Mouse (Mus musculus) Patski (cell line): ENCODE data around the gene Acad12. TPM values are rescaled to one million over a fixed set of nuclear protein-coding genes. Genes with fewer than 3 reads are reported as not detected.

Experiments used
- ATAC-seq: fragments of 100-300 bp; one replicate; pipeline ENCODE4 v1.8.0; 2021
- CTCF ChIA-PET: fragments of 350-600 bp; sonication (Branson Sonifier 250); formaldehyde crosslinking; loops from one replicate; lab custom pipeline; 2022; ENCODE audit warnings: inconsistent platforms; lab: Charles Lee
- POLR2A ChIA-PET: fragments of 350-600 bp; sonication (Branson Sonifier 250); formaldehyde crosslinking; loops from one replicate; lab custom pipeline; 2022; ENCODE audit warnings: antibody characterized with exemption, inconsistent platforms; lab: Charles Lee
- DNase-seq: peaks from one replicate; pipeline ENCODE4 v3.0.0-alpha.2; 2011; ENCODE audit warnings: low read depth, low spot score
- H3K27me3 ChIP-seq: fragments of 371-371 bp; one replicate; pipeline ENCODE4 v1.5.1; 2021
- CTCF ChIP-seq: fragments of 100-300 bp; IDR thresholded peaks from one replicate; pipeline ENCODE4 v1.5.1; 2021
- in situ Hi-C: fragments of 300-500 bp; cut with MboI; formaldehyde crosslinking; loops from 3 replicates; pipeline ENCODE4 v1.11.1; 2018; ENCODE audit warnings: low pct_unique_long_range_greater_than_20kb, mixed read lengths
- polyA plus RNA-seq: library from polyadenylated mRNA; unstranded; gene quantifications from one replicate; pipeline ENCODE4 v1.2.3, GENCODE M21; 2021

Gene Acad12
- polyA plus RNA-seq, 1 experiment from 2014 or later = 29.8 TPM

DNA sequence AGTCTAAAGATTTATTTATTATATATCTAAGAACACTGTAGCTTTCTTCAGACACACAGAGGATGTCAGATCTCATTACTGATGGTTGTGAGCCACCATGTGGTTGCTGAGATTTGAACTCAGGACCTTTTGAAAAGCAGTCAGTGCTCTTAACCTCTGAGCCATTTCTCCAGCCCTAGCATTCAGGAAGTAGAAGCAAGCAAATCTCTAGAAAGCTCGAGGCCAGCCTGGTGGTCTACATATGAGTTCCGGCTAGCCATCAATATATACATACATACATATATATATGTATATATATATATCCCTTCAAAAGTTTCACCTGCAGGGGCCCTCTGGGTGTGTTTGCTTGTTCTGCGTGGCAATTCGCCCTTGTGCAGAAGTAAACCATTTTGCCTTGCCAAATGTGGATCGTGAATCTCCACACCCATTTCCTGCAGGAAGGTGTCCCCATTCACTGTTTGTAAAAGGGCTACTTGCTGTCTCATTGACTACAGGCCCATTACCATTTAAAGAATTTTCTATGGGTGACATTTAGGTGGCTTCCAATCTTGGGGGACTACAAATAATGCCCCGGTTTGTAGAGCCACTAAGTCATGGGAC is 23.9 kb downstream of the Acad12 start:
- TF ChIP-seq CTCF = no peak
- no peak for ATAC-seq
- no peaks in the 10 kb centered on the region for H3K27me3 ChIP-seq
- in situ Hi-C loops = loop anchor here (5.0 kb wide), 1 partner anchor 33 kb away; no protein-coding TSS in a partner anchor
- ChIA-PET POLR2A (interaction anchor here (0.9 kb wide), 1 partner anchor 23 kb away, joined by 3 read pairs; no protein-coding TSS in a partner anchor), CTCF (interaction anchor here (1.0 to 2.3 kb wide), 3 partner anchors 11 to 117 kb away, joined by 3 to 9 read pairs (median 4); no protein-coding TSS in a partner anchor)
- DNase-seq = no peak

DNA sequence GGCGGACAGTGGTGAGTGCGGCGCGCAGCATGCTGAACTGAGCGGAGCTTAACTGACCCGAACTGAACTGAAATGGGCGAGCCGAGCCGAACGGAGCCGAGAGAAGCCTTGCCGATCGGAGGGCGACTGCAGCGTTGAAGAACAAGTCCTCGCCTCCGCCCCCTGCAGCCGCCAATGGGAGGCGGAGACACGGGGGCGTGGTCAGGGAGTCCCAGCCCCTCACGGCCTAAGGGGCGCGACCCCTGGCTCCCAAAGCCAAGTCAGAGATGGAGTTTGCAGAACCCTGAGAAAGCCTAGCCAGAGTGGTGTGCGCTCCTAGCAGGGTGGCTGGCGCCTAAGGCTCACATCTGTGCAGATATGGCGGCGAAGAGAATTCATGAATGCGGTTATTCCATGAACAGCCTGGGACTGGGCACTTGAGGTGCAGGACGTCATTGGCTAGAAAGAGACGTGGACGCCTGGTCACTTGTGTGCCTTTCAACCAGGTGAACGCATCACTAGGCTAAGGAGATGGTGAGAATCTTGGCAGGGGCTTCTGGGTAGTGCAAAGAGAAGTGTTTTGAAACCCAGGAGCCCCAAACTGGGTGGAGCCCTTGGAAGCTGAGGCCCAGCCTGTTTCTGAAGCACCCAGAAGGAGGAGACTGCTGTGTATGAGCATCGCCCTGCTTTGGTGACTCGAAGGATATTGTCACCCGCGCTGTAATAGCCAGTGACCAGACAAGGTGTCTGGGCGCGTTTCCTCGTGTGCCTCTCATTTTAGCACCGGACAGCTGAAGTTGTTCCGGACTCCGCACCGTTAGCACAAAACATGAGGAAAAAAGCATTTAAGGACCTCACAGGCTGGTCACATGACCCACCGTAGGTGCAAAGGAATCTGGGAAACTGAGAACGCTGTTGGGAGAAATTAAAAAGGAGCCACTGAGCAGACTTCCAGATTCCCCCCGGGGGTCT is 25.0 kb downstream of the Acad12 start, which contains the start of gene Aldh2:
Gene Aldh2, minus strand, starts transcription at position 374 of the 951 bp plus-strand sequence.
- ChIA-PET POLR2A (interaction anchor here (1.4 to 1.5 kb wide), 2 partner anchors 9 to 48 kb away, joined by 3 to 5 read pairs; partner anchors contain the start of genes Adam1a and Gm42878), CTCF (interaction anchor here (0.9 to 2.3 kb wide), 8 partner anchors 9 to 116 kb away, joined by 3 to 9 read pairs (median 4); no protein-coding TSS in a partner anchor)
- no peak for TF ChIP-seq CTCF
- in situ Hi-C loops = no loop called here
- DNase-seq = peak; percentile 46
- no peaks in the 10 kb centered on the region for H3K27me3 ChIP-seq
- peak; percentile 77 for ATAC-seq

DNA sequence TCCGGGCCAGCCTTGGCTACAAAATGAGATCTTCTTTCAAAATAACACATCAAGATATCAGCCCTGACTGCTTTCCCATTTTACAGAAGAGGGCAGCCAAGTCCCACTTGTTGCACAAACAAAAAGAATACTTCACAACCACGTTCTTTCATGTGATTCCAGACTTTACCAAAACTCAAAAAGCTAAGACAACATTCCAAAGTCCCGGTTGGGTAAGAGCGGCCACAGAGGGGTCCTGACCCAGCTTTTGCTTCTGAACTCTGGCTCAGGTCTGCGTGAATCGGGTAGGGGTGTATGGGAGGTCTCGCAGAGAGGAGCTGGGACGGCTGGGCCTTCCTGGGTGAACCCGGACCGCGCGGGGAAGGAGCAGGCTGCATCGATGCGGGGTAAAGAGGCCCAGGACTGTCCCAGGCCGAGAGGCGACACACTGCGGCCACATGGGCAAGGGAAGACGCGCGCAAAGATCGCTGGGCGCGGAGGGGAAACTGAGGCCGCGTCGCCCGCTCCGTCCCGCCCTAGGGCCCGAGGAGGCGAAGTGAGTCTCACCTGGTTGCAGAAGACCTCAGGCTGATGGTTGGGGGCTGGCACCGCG is 25.8 kb downstream of the Acad12 start:
- ChIA-PET POLR2A (interaction anchor here (0.6 to 1.5 kb wide), 3 partner anchors 8 to 470 kb away, joined by 3 to 5 read pairs (median 3); partner anchors contain the start of genes Adam1a and Gm42878), CTCF (interaction anchor here (0.8 to 2.0 kb wide), 6 partner anchors 8 to 115 kb away, joined by 3 to 7 read pairs (median 3); no protein-coding TSS in a partner anchor)
- ATAC-seq (no peak), DNase-seq (no peak)
- in situ Hi-C loops = no loop called here
- no peak for TF ChIP-seq CTCF
- H3K27me3 ChIP-seq = no peaks in the 10 kb centered on the region

DNA sequence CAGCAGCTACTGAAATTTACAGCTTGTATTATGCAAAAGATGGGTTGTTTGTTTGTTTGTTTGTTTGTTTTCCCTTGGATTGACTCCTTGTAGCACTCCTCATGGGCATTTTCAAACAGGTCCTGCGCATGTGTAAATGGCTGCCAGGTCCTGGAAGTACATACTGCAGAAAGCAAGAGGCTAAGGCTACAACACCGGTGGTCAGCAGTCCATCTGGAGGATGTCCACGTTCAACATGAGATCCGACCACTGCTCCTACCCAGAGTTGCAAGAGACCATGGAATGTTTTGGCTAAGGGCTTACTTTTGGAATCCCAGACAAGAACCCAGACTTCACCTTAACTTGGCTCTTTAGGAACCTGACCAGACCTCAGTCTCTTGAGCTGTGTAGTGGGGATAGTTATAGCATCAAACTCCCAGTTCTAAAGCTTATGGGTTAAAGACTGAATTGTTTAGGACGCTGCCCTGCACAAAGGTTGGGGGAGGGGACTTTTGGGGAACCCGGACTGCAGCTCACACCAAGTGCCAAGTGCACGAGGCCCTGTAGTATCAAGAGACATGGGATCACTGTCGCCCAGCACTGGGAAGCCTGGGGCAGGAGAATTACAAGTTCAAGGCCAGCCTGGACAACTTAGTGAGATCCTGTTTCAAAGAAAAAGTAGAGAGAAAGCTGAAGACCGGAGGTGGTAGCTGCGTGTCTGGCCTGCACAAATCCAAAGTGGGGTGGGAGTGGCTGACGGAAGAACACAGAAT is 26.5 kb downstream of the Acad12 start:
- ATAC-seq (no peak), DNase-seq (no peak)
- in situ Hi-C loops = no loop called here
- ChIA-PET POLR2A (interaction anchor here (0.6 to 1.5 kb wide), 5 partner anchors 7 to 470 kb away, joined by 3 to 5 read pairs (median 3); partner anchors contain the start of genes Adam1a and Gm42878), CTCF (interaction anchor here (0.8 to 2.0 kb wide), 6 partner anchors 8 to 114 kb away, joined by 3 to 7 read pairs (median 3); no protein-coding TSS in a partner anchor)
- no peaks in the 10 kb centered on the region for H3K27me3 ChIP-seq
- no peak for TF ChIP-seq CTCF

DNA sequence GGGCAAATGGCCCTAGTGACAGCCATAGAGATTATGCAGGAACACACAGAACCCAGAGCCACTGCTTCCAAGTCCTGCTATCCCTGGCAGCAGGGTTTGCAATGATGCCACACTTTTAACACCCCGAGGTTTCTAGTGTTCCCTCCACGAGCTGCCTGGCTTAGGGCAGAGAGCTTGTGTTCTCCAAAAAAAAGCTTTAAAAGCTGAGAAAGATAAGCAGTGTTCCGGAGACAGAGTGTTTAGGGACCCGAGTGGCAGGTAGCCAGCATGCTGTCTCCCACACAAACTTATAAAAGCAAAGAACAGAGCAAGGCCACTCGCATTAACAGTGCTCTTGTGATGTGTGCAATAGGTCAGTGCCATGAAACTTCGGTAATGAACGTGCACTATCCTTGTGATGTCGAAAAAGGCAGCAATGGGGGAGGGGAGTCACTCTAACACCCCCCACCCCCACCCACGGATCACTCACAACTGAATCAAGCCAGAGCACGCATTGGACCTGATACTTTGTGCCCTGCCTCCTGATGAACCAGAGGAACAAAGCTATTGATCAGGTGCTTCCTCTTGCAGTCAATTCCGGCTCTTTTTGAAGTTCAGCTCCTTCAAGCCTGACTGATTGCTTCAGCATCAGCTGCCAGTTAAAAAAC is 27.2 kb downstream of the Acad12 start:
- in situ Hi-C loops = no loop called here
- ChIA-PET POLR2A (interaction anchor here (1.3 kb wide), 1 partner anchor 8 kb away, joined by 3 read pairs; no protein-coding TSS in a partner anchor), CTCF (interaction anchor here (0.8 to 2.0 kb wide), 3 partner anchors 8 to 15 kb away, joined by 4 to 7 read pairs (median 5); no protein-coding TSS in a partner anchor)
- no peak for TF ChIP-seq CTCF
- DNase-seq = no peak
- ATAC-seq = no peak
- H3K27me3 ChIP-seq = no peaks in the 10 kb centered on the region

DNA sequence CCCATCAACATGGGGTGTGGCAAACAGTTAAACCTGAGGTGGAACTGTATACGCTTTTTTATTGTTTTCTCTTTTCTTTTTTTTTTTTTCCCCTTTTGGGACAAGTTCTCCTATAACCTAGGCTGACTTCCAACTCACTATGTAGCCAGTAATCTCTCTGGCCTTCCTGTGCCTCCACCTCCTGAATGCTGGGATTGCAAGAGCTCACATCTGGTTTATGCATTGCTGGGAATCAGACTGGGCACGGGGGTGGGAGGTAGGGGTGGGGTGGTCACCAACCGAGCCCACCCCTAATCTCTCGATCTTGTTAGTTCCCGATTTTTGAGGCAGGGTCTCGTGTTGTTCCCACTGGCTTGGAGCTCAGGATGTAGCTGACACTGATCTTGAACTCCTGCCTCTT is 28.8 kb downstream of the Acad12 start:
- CTCF ChIA-PET = interaction anchor here (1.1 to 1.6 kb wide), 3 partner anchors 10 to 26 kb away, joined by 3 to 6 read pairs (median 3); no protein-coding TSS in a partner anchor
- no peak for TF ChIP-seq CTCF
- in situ Hi-C loops = no loop called here
- H3K27me3 ChIP-seq = no peaks in the 10 kb centered on the region
- POLR2A ChIA-PET = no interaction called here
- no peak for DNase-seq
- ATAC-seq = no peak

DNA sequence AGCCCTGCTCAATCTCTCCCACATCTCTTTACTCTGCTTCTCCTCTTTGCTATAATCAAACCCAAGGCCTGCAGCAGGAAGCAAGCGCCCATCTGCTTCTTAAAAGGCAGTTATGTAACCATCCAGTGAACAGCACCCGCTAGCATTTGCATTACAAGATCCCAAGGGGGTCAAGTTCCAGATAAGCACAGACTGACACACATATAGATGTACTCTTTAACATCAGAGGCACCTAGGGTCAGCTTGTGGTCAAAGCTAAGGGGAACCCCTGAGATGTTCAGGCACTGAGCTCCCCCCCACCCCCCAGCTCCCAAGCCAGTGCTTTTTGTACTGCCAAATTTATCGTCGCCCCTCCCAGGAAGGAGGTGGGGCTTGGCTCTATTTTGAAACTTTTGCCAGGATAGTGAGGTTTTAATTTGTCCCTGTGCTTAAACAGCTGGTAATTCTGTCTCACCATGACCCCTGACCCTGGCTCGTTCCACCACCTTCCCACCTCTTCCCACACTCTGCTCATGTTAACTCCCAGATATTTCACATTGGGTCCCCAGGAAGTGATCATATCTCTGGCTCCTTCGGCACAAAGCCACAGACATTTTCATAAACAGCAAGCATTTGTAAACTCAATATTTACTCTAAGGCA is 32.2 kb downstream of the Acad12 start:
- ChIA-PET POLR2A (no interaction called here), CTCF (interaction anchor here (0.9 to 1.9 kb wide), 3 partner anchors 15 to 40 kb away, joined by 3 to 6 read pairs (median 4); partner anchors contain the start of gene Mapkapk5)
- in situ Hi-C loops = no loop called here
- ATAC-seq (no peak), DNase-seq (no peak)
- TF ChIP-seq CTCF = no peak
- H3K27me3 ChIP-seq = no peaks in the 10 kb centered on the region

DNA sequence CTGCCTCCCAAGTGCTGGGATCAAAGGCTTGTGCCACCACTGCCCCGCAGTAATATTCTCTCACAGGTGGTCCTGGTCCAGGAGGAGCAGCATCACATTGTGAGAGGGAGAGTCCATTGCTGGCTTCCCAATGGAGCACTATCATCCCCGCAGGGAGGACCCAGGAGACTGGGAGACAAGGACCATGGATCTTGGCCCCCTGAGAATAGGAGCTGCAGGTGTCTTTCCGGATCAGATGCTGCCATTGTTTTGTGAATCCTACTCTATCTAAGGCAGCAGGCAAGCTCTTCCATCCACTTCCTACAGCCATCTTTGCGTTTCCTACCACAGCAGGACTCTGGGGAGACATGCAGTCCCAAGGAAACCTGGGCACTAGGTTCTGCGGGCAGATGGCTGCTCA is 33.0 kb downstream of the Acad12 start:
- in situ Hi-C loops = no loop called here
- ATAC-seq (no peak), DNase-seq (no peak)
- ChIA-PET POLR2A (interaction anchor here (1.6 kb wide), 1 partner anchor 7 kb away, joined by 5 read pairs; the partner anchor contains the start of gene Aldh2), CTCF (interaction anchor here (2.5 kb wide), 1 partner anchor 20 kb away, joined by 10 read pairs; no protein-coding TSS in a partner anchor)
- no peaks in the 10 kb centered on the region for H3K27me3 ChIP-seq
- TF ChIP-seq CTCF = no peak
